Mouse (Mus musculus): ENCODE measurements around the gene Ccl17.
"Not testable (repeated sequence)": the region's sequence is repeated elsewhere in the genome, so short reads cannot be mapped to it uniquely, and the experiment has no call there.

The Ccl17 gene

GRCm38 (mm10) chr8:94822637-94823560, 12.6 kb downstream of the Ccl17 start:
- DNase-seq (ENCODE audit: extremely low read depth, low read depth, low spot score) = peak; percentile 65

- no peak for DNase-seq (ENCODE audit: extremely low read depth, low read depth, low spot score)
These were observed 14.9 kb downstream of the Ccl17 start for GRCm38 (mm10) chr8:94825170-94825569.

GRCm38 (mm10) chr8:94826210-94826609, 16.0 kb downstream of the Ccl17 start:
- DNase-seq (ENCODE audit: extremely low read depth, low read depth, low spot score) = no peak

DNA sequence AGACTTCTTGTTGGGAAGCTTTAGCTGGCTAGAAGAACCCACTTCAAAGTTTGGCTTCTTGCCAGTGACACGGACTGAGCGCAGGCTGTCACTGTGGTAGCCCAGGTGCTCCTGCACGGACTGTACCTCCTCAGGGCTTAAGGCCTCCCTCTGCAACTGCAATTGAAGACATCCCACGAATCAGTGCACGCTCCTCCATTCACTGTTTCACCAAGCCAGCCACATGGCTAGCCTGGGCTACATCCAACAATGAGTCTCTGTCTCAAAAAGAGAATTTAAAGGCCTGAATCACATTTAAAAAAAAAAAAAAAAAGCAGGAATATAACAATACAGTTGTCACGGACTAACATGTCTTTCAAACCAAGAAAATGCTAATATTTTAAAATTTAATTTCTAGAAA, 18.0 kb downstream of the Ccl17 start:
- DNase-seq (ENCODE audit: extremely low read depth, low read depth, low spot score) = no peak

- DNase-seq (ENCODE audit: extremely low read depth, low read depth, low spot score) = not testable (repeated sequence)
These were observed 23.7 kb downstream of the Ccl17 start for GRCm38 (mm10) chr8:94833901-94834405.

- not testable (repeated sequence) for DNase-seq (ENCODE audit: extremely low read depth, low read depth, low spot score)
These were observed 25.5 kb downstream of the Ccl17 start for GRCm38 (mm10) chr8:94835751-94836150.

GRCm38 (mm10) chr8:94836456-94837240, 26.4 kb downstream of the Ccl17 start:
- no peak for DNase-seq (ENCODE audit: extremely low read depth, low read depth, low spot score)

- DNase-seq (ENCODE audit: extremely low read depth, low read depth, low spot score) = no peak
These were observed 27.7 kb downstream of the Ccl17 start, which contains the start of the genes Coq9 and Ciapin1 for GRCm38 (mm10) chr8:94837662-94838574. Gene Coq9, plus strand, starts transcription at chr8:94838321. Gene Ciapin1, minus strand, starts transcription at chr8:94838358.

DNA sequence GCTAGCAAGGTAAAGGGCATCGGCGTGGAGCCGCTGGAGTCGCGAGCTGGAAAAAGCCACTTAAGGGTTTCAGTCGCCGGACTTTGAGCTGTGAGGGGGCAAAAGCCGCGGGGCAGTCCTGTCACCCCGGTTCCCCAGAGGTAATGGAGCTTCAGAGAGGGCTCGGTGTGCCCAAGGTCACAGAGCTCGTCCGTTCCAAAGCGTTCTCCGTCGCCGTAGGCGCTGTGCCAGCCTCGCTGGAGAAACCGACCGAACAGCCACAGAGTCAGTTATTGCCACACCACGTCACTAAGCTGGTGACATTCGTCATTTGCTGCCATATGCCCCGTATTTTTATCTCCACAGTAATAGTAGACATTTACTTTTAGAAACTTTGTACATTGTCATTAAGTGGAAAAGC, 28.3 kb downstream of the Ccl17 start:
- DNase-seq (ENCODE audit: extremely low read depth, low read depth, low spot score) = no peak

- no peak for DNase-seq (ENCODE audit: extremely low read depth, low read depth, low spot score)
These were observed 30.9 kb downstream of the Ccl17 start for GRCm38 (mm10) chr8:94841183-94841582.

DNA sequence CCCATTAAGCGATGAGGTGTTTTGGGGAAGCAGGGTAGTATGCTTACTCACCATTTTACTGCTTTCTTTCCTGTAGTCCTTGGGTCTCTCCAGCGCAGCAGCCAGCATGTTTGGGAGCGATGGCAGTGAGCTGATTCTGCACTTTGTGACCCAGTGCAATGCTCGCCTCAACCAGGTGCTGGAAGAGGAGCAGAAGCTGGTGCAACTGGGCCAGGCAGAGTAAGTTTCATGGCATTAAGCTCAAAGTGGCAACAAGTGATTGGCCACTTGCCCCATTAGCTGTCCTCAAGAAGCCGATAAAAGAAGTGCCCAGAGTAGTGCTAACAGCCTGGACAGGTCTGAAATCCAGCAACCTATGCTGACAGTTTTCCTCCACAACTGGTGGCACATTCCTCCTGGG, 39.8 kb downstream of the Ccl17 start:
- DNase-seq (ENCODE audit: extremely low read depth, low read depth, low spot score) = no peak

DNA sequence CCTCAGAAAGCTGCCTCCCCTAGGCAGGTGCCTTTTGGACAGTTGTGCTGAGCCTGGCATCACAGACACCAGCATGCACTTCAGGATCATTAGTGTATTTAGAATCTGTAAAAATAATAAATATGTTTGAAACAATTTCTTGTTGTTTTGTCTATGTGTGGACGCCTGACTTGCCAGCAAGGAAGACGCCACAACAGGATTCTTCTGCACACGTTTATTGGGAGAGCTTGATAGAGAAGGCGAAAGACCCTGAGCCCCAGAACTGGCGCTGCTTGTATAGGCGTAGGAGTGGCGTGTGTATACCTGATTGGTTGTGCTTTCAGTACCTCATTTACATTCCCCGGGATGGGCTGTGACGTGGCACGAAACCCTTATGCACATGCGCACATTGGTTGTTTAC, 44.5 kb downstream of the Ccl17 start:
- not testable (repeated sequence) for DNase-seq (ENCODE audit: extremely low read depth, low read depth, low spot score)

GRCm38 (mm10) chr8:94857011-94857345, 46.7 kb downstream of the Ccl17 start:
- DNase-seq (ENCODE audit: extremely low read depth, low read depth, low spot score) = no peak

DNA sequence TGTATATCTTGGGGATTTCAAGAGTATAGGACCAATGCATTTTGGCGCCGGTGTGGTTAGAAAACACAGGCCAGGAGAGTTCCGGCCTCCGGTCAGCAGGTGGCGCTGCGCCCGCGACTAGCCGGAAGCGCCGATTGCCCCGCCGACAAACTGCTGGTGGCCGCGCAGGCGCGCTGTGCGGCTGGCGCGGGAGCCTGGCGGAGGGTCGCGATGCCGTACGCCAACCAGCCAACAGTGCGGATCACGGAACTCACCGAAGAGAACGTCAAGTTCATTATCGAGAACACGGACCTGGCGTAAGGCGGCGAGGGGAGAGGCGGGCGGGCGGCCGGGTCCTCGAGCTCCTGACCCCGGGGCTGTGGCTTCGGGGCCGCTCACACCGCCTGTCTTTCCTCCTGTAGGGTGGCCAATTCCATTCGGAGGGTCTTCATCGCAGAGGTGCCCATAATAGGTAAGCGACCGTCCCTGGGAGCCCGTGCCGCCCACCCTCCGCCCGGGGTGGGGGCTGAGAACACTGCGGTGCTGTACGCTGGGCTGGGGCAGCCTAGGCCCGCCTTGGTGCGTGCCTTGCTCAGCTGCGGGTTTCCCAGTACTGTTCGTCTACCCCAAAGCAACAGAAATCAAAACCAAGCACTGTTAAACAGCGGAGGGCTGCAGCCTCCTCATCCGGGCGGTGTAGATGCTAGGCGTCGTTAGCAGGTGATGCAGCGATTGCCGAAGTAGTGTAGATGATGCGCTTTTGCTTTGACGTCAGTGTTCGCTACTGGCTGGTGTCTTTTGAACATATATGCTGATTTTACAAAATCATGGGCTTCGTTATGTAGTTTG, 47.3 kb downstream of the Ccl17 start, which contains the start of gene Polr2c:
Polr2c (plus strand) TSS at position 105 of the 828 bp plus-strand sequence.
- no peak for DNase-seq (ENCODE audit: extremely low read depth, low read depth, low spot score)

GRCm38 (mm10) chr8:94861352-94861910, 51.2 kb downstream of the Ccl17 start:
- no peak for DNase-seq (ENCODE audit: extremely low read depth, low read depth, low spot score)
